Mouse (Mus musculus) spleen, adult 2 months (tissue): ENCODE results near the gene Flnb.

Experiments used
- CTCF ChIP-seq: fragments of 200-500 bp; IDR thresholded peaks from 2 replicates; pipeline ENCODE4 v1.5.1; 2011; ENCODE audit warnings: mild to moderate bottlenecking, inconsistent platforms; ENCODE audit not compliant: insufficient read depth, insufficient read length, insufficient replicate concordance; ENCODE audit errors: extremely low read depth
- POLR2A ChIP-seq: fragments of 200-500 bp; IDR thresholded peaks from 2 replicates; pipeline ENCODE4 v1.6.1; 2011; ENCODE audit warnings: low read depth, low read length, inconsistent platforms

DNA sequence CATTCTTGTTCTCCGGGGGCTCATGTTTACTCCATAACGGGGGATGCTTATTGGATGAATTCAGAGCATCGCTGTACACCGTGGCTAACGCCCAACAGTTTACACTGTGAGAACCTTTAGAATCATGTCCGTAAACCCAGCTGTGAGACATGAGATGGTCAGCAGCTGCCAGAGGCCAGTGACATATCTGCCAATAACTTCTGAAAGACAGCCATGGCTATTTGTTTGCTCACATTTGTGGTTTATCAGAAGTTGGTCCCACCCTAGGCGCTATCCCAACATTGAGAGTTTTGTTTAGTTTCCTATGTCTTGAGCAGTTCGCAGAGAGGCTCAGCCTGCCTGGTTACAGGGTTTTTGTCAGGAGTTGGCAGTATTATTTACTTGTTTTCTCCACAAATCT is 3.6 kb downstream of the Flnb start:
- TF ChIP-seq CTCF (no peak), POLR2A (no peak)
